Mouse (Mus musculus) liver, adult 2 months (tissue): ENCODE results near the gene Glp1r.

Source experiments
- CTCF ChIP-seq: fragments of 200-500 bp; IDR thresholded peaks from 2 replicates; pipeline ENCODE4 v1.5.1; 2011; ENCODE audit warnings: low read depth, low read length, control low read depth
- POLR2A ChIP-seq: fragments of 200-500 bp; IDR thresholded peaks from 2 replicates; pipeline ENCODE4 v1.6.1; 2011; ENCODE audit warnings: low read length, control low read depth; ENCODE audit not compliant: insufficient read depth; ENCODE audit errors: extremely low read depth

DNA sequence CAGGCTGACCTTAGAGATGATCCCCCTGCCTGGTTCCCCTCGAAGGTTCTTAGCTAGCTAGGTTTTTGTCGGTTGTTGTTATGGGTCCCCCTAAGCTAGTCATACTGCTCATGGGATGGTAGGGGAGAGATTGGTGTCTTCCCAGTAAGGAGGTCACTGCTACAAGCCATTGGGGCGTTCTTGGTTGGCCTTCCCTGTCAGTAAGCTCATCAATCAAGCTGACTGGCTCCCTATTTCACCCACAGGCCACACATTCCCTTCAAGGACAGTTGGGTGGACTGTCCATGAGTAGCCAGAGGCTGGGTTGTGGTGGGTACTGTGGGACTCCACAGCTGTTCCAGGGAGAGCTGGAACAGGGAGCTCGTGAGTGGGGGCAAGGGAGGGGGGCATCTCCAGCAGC is 81.9 kb downstream of the Glp1r start:
- TF ChIP-seq CTCF = no peak
- no peak for TF ChIP-seq POLR2A
